Mouse (Mus musculus) gastrocnemius, postnatal 14 days (tissue): Measurements from ENCODE around the gene Kiss1. TPM values are rescaled to one million over a fixed set of nuclear protein-coding genes. Genes with fewer than 3 reads are reported as not detected.

ENCODE experiments used
- DNase-seq: peaks from one replicate; pipeline ENCODE4 v3.0.0; 2021; ENCODE audit warnings: mixed read lengths
- intact Hi-C: fragments of 180-260 bp; cut with DNase I; formaldehyde crosslinking; loops from one replicate; pipeline ENCODE4 v1.15.1; 2025; ENCODE audit warnings: low total_unique reads
- long read RNA-seq, 2 experiments: library from polyadenylated mRNA; stranded (forward); transcript quantifications; one replicate each; pipeline ENCODE4 v2.0.0; 2021
- total RNA-seq, 2 experiments: library from RNA; stranded (reverse); gene quantifications; 2 replicates each; pipeline ENCODE4 v1.2.3; 2021

Gene Kiss1
- not detected for total RNA-seq
- long read RNA-seq, experiment 1: 0 reads
- long read RNA-seq, experiment 2: 0 reads

DNA sequence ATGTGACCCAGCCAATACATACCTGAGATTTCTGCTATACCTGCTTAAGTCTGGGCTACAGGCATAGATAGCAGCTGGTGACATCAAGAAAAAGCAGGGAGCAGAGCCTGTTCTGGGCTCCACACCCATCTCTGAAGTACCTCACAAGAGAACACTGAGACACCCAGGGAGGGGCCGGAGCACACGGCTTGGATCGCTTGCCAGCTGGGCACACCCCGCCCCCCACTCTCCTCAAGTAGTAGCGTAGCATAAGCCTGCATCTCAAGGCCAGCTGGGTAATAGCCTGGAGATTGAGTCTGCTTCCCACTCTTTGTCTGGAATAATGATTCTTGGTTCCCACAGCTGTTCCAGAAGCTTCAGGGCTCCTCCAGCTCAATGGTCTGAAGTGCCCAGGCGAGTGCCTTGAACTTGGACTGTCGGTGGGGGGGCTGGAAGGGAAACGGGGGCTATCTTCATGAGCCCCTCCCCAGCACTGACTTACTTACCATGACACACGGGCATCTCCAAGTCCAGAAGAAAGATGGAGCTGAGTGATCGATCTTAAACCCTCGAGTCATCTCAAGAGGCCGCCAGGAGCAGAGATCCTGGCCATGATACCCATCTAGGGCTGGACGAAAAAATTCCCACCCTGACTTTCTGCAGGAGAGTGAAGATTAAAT, at the start of gene Kiss1:
Kiss1 (plus strand) TSS at position 609 of the 659 bp plus-strand sequence.
- intact Hi-C loops: no loop called here
- DNase-seq: no peak

DNA sequence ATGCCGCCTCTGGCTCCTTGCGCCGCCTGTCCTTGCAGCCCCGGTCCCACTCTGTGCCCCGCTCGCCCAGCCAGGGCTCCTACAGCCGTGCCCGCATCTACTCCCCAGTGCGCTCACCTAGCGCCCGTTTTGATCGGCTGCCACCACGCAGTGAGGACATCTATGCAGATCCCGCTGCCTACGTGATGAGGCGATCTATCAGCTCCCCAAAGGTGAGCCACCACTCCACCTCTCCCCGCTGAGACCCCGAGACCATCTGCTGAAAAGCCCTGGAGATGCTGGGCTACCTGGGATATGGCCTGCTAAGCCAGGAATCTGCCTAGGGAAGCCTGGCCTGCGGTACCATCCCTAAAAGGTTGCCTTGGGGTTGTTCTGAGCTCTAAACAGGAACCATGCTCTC, 47.5 kb upstream of the Kiss1 start:
- DNase-seq: no peak
- intact Hi-C loops: no loop called here

DNA sequence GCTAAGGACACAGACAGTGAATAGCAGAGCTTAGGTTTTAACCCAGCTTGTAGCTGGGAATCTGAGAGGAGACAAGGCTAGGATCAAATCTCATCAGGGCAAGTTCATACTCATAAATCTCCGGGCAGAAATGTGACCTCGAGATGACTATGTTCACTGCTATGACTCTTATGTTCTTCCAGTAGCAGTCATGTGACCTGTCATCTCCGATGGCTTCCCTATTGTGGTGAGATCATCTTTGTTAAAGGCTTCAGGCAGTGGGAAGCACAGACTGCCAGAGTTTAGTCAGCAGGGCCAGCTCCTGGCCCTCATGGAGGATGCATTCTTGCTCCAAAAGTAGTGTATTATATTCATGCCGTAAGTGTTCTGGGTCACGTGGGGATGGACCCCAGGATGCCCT, 44.7 kb upstream of the Kiss1 start:
- no peak for DNase-seq
- intact Hi-C loops: no loop called here

DNA sequence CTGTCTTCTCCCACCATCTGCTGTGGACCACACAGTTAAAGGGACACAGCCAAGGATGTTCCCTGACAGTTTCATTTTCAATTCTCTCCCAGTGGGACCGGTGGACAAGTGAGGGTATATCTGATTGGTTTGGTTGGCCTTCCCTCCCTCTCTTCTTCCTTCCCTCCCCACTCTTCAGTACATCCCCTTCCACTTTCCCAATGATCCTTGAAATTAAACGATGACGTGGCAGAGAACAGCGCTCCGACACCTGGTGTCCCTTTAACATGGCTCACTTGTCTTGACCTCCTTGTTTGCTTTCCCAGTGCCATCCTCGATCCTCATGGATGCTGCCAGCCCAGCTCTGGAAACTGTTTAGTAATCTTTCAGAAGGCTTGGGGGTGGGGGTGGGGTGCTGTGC, 43.1 kb upstream of the Kiss1 start:
- intact Hi-C loops: no loop called here
- no peak for DNase-seq

DNA sequence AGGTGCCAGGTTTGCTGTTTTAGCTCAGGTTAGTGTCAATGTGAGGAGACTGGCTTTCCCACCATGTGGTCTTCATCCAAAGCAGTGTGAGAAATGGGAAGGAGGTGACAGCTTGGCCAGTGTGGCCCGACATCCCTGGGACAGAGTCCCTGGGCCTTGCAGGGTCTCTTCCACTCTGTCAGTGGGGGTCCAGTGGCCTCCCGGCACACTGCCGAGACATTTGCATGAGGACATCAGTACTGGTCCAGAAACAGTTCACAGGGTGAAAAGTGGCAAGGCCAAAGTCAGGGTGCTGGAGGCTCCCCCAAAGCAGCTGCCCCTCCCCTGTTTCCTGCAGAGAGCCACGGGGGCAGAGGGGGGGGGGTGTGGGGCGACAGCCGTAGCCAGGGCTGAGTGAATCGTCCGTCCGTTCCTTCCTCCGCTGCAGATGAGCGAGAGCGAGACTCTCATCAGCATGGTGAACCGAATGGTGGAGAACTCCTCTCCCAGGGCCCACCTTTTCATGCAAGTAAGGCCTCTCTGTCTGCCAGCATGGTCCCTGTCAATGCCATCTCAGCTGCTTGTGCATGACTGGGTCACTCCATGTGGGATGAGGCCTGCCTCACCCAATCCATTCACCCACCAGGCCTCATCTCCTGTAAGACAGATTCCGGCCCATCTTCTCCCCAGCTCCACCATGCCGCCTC, 42.6 kb upstream of the Kiss1 start:
- DNase-seq: no peak
- intact Hi-C loops: no loop called here

DNA sequence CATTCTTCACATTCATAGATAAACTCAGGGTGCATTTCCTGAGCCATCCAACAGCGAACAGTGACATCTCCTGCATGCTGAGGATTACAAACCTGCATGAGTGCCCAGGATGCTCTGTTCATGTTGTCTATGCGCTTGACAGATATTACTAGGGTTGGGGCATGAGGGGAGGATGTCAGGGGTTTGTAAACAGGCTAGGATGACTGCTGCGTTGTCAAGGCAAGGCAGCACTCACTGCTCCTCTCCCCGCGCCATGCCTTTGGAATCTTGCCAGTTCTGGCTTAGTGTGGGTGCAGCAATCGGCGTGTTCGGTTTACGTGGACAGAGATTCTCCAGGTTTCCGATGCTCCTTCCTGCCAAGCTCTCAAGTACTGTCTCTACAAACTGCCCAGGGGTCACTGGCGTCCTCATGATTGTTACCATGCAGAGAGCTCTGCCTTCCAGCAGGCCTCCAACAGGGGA, 42.0 kb upstream of the Kiss1 start:
- intact Hi-C loops: no loop called here
- DNase-seq: no peak

DNA sequence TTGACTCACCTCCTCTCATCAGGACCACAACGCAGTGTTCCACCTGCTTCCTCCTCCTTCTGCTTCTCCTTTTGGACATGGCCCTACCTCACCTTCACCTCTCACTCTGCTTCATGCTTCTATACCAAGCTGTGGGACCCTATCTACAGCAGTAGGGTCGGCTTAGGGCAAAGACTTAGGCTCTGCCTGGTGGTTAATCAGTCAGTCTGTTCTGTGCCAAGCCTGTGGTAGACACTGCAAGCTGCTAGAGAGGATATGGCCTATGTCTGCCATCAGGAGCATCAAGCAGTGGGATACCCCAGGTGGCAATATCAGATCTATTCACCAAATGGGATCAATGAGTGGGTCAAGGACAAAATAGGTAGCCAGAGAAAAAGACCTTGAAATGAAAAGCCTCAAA, 41.1 kb upstream of the Kiss1 start:
- intact Hi-C loops: no loop called here

DNA sequence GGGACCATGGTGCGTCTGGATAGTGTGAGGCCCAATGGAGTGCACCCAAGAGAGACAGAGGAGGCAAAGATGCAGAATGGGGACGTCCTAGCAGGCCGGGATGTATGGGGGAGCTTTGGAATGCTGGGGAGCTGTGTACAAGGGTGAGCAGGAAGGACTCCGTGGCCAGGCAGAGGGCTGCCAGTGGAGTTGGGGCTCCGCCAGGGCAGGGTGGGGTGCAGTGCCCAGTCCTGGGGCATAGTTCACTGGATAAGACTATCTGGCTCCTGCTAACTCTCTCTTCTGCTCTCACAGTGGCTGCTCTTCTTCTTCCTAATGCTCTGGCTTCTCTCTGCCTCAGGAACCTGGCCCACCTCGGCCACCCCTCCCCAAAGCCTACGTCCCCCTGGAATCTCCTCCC, 35.8 kb upstream of the Kiss1 start:
- no peak for DNase-seq
- intact Hi-C loops: no loop called here

More for the DNA sequence above, 41.1 kb upstream of the Kiss1 start:
- no peak for DNase-seq

DNA sequence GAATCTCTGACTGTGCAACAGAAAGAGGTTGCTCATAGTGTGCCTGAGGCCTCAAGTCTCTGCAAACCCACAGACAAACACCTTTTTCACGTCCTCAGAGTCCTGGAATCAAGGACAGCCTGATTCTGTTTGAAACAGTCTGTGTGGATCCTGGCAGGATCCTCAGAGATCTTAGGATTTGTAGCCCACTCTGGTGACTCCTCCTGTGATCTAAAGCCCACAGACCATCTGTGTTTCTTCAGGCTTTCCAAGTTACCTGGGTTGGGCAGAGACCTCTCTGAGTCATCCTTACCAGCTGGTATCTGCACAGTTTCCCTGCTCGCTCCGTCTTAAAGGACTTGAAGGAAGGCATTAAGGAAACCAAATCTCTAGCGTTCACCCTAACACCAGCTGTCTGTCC, 34.6 kb upstream of the Kiss1 start:
- no peak for DNase-seq
- intact Hi-C loops: no loop called here

DNA sequence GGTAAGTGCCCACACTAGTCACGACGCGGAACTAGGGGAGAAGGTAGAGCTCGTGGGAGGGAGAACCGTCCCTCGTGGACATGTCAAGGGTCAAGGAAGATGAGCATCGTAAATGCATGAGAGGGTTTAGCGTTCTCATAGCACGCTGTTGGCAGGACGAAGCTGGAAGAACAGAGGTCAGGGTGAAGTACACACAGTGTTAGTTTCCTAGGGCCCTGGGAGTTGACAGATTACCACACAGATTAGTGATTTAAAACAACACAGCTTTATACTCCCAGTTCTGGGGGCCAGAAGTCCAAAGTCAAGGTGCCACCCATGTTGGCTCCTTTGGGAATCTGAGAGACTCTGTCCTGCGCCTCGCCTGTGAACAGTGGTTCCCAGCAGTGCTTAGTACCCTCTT, 33.8 kb upstream of the Kiss1 start:
- intact Hi-C loops: no loop called here
- DNase-seq: no peak

DNA sequence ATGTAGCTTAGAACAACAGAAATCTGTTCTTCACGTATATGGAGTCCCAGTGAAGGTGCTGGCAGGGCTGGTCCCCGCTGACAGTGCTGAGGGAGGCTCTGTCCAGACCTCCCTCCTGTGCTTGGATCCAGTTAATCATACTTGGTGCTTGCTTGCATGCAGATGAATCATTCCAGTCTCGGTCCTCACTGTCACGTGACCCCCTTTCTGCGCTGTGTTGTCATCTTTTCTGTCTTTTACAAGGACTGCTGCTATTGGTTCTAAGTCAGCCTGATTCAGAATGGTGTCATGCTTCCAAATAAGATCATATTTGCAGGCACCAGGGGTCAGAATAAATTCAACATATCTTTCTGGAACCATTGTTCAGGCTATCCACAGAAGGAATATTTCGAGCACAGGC, 29.8 kb upstream of the Kiss1 start:
- intact Hi-C loops: no loop called here
- no peak for DNase-seq

DNA sequence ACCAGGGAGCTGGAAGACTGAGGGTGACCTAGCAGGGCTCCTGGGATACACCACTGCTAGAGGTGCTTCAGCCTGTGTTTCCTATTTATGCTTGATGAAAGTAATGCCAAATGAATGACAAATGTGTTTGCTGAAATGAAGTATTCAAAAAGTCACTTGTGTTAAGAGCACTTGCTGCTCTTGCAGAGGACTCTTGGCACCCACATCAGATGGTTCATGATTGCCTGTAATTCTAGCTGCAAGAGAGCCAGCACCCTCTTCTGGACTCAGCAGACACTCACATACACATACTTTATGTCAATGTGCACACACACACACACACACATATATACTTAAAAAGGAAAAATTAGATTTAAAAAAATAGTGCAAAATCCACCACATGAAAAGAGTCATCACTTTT, 29.1 kb upstream of the Kiss1 start:
- intact Hi-C loops: no loop called here
- DNase-seq: no peak

DNA sequence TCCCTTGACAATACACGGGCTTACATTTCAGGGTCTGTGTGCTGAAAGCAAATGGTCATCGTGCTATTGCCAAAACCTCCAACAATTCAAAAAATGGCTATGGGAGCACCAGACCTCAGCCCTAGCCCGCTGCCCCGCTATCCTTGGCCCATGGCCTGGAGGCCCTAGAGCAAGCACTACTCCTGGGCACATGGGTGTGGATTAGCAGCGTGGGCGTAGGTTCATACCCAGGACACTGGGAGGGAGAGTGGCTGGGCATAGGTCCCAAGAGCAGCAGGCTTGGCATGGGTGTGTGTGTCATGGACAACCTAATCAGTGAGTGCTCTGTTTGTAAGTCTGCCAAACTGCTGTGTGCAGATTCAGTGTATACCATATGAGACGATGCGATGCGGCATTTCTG, 25.3 kb upstream of the Kiss1 start:
- peak; percentile 47 for DNase-seq
- intact Hi-C loops: no loop called here

DNA sequence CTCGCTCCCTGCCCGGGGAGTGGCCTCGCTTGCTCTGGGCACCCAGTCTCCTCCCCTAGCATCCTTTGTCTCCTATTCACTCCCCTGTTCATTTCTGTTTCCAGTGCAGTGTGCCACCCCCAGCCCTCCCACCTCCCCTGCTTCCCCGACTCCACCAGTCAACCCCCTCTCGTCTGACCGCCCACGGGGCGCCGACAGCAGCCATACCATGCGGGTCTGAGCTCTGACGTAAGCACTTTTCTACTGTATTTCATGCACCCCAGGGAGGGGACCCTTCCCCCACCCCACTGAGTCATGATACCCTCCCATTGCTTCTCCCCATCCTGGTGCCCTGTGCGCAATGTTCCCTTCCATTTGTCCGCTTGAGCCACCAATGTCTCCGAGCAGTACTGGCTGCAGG, 22.9 kb upstream of the Kiss1 start:
- intact Hi-C loops: no loop called here
- DNase-seq: no peak

DNA sequence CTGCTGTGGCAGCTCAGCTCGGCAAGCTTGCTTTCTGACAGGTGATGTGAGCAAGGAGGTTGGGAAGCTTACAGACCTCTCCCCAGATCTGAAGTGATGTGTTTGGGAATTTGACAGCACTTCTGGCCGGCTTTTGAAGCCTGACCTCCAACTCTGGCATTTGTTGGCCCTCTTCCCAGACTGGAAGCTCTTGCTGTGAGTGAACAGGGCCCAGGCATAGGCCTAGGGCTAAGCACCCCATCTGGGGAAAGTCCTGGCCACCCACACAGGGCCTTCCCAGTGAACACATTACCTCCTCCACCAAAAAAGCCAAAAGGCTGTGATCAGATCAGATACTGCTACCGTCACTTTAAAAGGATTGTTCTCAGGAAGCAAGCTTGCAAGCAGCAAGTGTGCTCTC, 19.1 kb upstream of the Kiss1 start:
- intact Hi-C loops: no loop called here
- DNase-seq: peak; percentile 54

DNA sequence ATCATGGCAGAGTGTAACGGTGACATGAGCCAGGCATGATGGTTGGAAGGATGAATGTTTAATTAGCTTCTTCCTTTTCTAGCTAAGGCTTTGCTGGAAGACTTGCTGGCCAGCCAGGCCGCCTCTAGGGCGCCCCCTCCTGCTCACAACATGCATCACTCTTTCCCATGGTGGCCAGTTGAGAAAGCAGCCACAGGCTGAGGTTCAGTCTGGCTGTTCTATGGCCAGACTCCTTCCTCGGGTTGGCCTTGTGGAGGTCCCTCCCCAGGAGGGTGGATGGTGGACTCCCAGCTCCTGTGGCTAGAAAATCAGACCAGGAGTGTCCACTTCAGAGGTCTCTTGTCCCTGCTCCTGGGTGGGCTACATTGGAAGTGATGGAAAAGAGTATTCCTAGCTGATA, 14.8 kb upstream of the Kiss1 start:
- intact Hi-C loops: no loop called here
- DNase-seq: peak; percentile 80

DNA sequence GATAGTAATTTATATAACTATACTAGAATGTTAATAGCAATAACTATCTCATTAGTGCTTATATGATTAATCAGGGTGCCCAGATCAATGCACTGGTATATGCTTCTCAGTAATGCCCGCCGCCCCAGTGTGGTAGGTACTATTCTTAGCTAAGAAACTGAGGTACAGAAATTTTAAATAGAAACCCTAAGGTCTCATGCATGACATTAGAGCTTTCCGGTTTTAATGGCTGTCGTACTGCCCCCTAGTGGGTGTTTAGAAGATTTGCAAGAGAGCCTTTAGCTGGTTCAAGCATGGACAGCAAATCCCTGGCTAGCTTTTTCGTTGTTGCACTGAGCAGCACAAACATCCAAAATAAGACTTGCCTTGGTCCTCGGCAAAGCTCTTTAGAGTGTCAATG, 14.4 kb upstream of the Kiss1 start:
- intact Hi-C loops: no loop called here
- no peak for DNase-seq

DNA sequence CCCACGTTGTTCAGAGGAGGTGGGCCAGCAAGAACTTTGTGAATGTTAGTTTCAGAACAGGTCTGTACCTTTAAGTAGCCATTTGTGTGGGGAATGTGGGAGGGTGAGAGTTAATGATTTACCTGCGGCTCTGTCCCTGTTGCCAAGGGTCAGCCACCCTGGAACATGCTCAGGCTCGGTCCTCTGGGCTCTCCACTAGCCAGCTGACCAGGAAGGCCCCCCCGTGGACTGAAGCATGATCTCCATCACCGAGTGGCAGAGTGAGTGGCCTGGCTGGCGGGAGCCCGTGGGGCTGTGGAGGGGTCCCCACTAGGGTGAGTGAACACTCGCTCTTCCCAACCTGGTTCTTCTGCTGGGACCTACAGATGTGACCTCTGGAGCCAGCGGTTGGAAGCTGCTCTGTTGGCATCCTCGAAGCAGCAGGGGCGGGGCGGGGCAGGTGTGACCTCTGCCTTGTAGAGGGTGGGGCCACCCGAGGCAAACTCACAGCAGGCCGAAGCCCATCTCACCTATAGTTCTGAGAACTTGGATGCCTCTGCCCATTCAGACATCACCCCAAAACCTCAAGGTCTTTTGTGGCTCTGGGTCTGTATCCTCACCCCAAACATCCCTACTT, 11.9 kb upstream of the Kiss1 start, which contains the start of gene Golt1a:
Golt1a (plus strand) TSS at position 149 of the 616 bp plus-strand sequence.
- no peak for DNase-seq
- intact Hi-C loops: loop anchor here (5.0 kb wide), 2 partner anchors 43 to 298 kb away; partner anchors contain the start of gene Ren1

DNA sequence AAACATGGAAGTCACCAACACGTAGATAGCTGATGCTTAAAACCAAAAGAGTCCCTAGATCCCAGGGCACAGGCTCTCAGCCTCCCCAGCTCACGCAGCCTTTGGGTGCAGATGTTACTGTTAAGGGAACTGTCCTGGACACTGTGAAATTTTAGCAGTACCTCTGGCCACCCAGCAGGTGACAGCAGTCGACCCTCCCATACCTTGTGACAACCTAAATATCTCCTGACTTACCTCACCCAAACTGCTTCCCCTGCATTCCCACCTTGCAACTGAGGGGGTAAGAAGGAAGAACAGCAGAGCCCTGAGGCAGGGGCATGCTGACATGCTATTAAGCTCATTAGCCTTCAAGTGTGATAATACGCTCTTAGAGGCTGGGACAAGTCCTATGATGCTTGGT, 10.4 kb upstream of the Kiss1 start:
- intact Hi-C loops: loop anchor here (5.0 kb wide), 2 partner anchors 41 to 296 kb away; partner anchors contain the start of gene Ren1
- no peak for DNase-seq

DNA sequence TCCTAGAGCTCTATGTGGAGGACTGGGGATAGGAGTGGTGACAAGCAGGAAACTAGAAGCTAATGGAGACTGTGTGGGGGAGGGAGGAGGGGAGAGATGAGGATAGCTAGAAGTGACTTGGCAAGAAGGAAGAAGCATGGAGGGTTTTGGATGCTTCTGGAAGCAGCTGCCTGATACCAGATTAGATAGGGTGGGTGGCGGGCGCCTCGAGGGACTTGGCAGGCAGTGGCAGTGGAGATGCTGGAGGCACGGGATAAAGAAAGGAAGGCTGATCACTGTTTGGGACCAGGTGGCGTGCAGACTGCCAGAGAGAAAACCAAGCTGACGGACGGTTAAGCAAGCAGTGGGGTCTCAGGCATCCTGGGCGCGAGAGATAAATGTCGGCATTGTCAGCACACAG, 9.7 kb upstream of the Kiss1 start:
- intact Hi-C loops: loop anchor here (5.0 kb wide), 2 partner anchors 40 to 295 kb away; partner anchors contain the start of gene Ren1
- DNase-seq: no peak

DNA sequence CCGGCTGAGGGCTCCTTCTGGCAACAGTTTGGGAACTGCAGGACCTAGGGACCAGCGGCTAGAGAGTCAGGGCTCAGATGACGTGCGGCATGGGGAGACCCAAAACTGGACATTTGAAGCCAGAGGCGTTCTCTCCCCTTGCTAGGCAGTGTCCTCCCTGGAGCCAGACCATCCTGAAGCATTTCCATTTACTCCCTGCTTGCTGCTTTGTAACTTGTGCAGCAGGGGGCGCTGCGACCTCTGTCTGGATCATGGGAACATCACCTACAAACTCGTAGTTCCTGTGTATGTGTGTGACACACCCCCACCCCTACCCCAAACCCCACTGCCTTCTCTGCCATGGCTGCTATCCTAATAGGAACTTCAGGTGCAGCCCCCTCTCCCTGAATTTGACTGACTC, 7.3 kb upstream of the Kiss1 start:
- peak; percentile 52 for DNase-seq
- intact Hi-C loops: loop anchor here (5.0 kb wide), 2 partner anchors 38 to 293 kb away; partner anchors contain the start of gene Ren1
